Mouse (Mus musculus) olfactory bulb, adult 2 months (tissue): ENCODE results near the gene Lcat. TPM values are rescaled to one million over a fixed set of nuclear protein-coding genes. Genes with fewer than 3 reads are reported as not detected.

Source experiments
- H3K27ac ChIP-seq: fragments of 200-500 bp; 2 replicates; pipeline ENCODE4 v1.5.1; 2012; ENCODE audit warnings: low read depth, low read length; ENCODE audit not compliant: insufficient read depth
- H3K4me1 ChIP-seq: fragments of 200-500 bp; 2 replicates; pipeline ENCODE4 v1.6.1; 2012; ENCODE audit warnings: low read length; ENCODE audit not compliant: control insufficient read depth, insufficient read depth
- H3K4me3 ChIP-seq: fragments of 200-500 bp; 2 replicates; pipeline ENCODE4 v1.5.1; 2012; ENCODE audit warnings: mild to moderate bottlenecking, low read depth, low read length, moderate library complexity; ENCODE audit not compliant: insufficient read depth
- CTCF ChIP-seq: fragments of 200-500 bp; IDR thresholded peaks from 2 replicates; pipeline ENCODE4 v1.5.1; 2012; ENCODE audit warnings: low read depth, mild to moderate bottlenecking, low read length, moderate library complexity; ENCODE audit not compliant: insufficient read depth
- POLR2A ChIP-seq: fragments of 200-500 bp; IDR thresholded peaks from 2 replicates; pipeline ENCODE4 v1.6.1; 2012; ENCODE audit warnings: mild to moderate bottlenecking, low read depth, low read length, moderate library complexity; ENCODE audit not compliant: insufficient read depth
- WGBS: fragments of 180-500 bp; shearing (Covaris S2); methylation state at CpG from one replicate; pipeline ENCODE4 v1.1.7; 2018; 5-methylcytosine and 5-hydroxymethylcytosine counted together
- polyA plus RNA-seq: library from polyadenylated mRNA; stranded (reverse); fragments of >200 nt; gene quantifications from 2 replicates; pipeline ENCODE4 v1.2.4, GENCODE M21; 2012; ENCODE audit warnings: low replicate concordance; ENCODE audit not compliant: missing spikeins, insufficient read depth, insufficient read length

Lcat gene
- polyA plus RNA-seq, 1 experiment = not detected

GRCm38 (mm10) chr8:105933762-105934161 lies 9.4 kb downstream of the Lcat start, which contains the start of gene Ctrl:
Ctrl (minus strand) TSS chr8:105933862.
- TF ChIP-seq CTCF = no peak
- no peak for TF ChIP-seq POLR2A
- Histone ChIP-seq H3K4me3 (no peak within 1 kb of the TSS), H3K27ac (no peak within 1 kb of the TSS), H3K4me1 (peaks cover 17% of the 10 kb centered on the region)
- 93% methylated on average over 2 of the region's 2 CpGs for WGBS

GRCm38 (mm10) chr8:105932525-105932924 lies 10.7 kb downstream of the Lcat start:
- no peak for TF ChIP-seq POLR2A
- TF ChIP-seq CTCF = no peak
- 92% methylated on average over 11 of the region's 11 CpGs for WGBS

GRCm38 (mm10) chr8:105931271-105931670 lies 11.9 kb downstream of the Lcat start:
- H3K4me1 ChIP-seq = peaks cover 13% of the 10 kb centered on the region
- no peak overlapping the region for H3K27ac ChIP-seq
- WGBS = 92% methylated on average over 3 of the region's 3 CpGs
- H3K4me3 ChIP-seq = no peak overlapping the region
- TF ChIP-seq CTCF (no peak), POLR2A (no peak)

More at GRCm38 (mm10) chr8:105932525-105932924, 10.7 kb downstream of the Lcat start:
- Histone ChIP-seq H3K27ac (no peak overlapping the region), H3K4me1 (peaks cover 17% of the 10 kb centered on the region), H3K4me3 (no peak overlapping the region)

GRCm38 (mm10) chr8:105930602-105931001 lies 12.6 kb downstream of the Lcat start:
- H3K4me1 ChIP-seq = peaks cover 8% of the 10 kb centered on the region
- WGBS = 14% methylated on average over 8 of the region's 8 CpGs
- H3K4me3 ChIP-seq = no peak overlapping the region
- no peak overlapping the region for H3K27ac ChIP-seq
- no peak for TF ChIP-seq POLR2A
- TF ChIP-seq CTCF = peak; percentile 83

DNA sequence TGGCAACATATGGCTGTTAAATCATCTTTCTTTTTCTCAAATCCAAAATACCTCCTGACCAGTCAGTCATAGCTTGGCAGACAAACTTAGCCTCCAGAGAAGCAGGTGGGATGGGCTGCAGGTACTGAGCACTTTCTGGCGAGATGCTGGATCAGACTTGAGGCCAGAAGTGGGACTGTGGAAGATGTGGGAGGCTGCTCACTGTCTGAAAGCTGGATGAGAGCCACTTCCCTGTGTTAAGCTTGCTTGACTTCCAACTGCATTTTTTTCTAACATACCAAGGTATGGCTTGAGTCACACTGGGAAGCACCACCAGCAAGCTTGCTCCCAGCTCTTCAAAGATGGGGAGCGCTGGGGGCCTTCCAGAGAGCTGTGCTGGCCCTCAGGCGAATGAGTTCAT lies 18.1 kb downstream of the Lcat start:
- peaks cover 9% of the 10 kb centered on the region for H3K4me1 ChIP-seq
- H3K27ac ChIP-seq = no peak overlapping the region
- 56% methylated on average over 3 of the region's 3 CpGs for whole genome bisulfite sequencing
- H3K4me3 ChIP-seq = no peak overlapping the region
- TF ChIP-seq CTCF = no peak
- no peak for TF ChIP-seq POLR2A

DNA sequence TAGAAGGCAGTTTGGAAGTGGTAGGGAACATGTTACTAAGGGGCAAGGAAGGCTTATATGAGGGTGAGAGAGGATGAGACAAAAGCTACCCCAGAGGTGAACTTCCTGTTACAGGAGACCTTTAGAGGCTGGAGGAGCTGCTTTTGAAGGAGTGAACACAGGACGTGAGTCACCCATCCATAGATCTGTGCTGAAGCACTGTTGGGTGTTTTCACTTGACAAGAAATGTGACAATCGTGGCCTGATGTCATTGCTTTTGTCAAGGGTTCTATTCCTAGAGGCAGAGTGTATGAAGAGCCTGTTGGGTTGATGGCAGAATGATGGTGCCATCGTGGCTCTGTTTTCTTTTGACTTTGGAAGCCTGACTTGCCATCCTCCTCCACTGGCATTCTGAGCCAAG lies 23.8 kb downstream of the Lcat start:
- H3K27ac ChIP-seq = no peak overlapping the region
- TF ChIP-seq CTCF (no peak), POLR2A (no peak)
- H3K4me3 ChIP-seq = no peak overlapping the region
- 69% methylated on average over 3 of the region's 3 CpGs for WGBS
- peaks cover 11% of the 10 kb centered on the region for H3K4me1 ChIP-seq

DNA sequence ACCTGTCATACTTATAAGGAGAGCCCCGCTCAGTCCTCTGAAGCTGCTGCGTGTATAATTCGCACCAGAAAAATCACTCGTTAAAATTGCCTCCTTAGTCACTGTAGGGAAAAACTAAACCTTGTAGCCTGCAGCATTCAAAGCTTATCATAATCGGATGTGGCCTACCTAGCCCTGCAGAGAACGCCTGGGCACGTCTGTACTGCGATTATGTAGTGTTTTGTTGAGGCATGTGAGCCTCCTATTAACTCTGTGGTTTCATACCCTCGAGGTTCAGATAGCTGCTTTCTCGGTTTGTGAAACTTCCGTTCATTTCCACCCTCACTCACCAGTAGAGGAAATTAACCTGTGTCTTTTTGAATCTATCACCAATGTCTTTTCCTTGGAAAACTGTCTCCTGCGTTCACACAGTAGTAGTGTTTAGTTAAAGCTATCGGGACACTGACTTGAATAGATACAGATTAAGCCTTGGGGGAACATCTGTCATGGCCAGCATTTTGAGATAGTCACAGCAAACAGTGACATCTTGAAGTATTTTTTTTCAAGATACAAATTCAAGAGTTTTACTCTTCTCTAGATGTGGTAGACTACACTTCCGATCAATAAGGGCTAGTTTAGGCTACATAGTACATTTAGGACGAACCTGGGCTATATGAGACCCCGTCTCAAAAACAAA lies 42.1 kb downstream of the Lcat start:
- Histone ChIP-seq H3K4me3 (peak overlapping the region; percentile 97), H3K4me1 (no peaks in the 10 kb centered on the region; the same call in 1 of the 2 replicates), H3K27ac (0 out of 2 replicates have a peak overlapping the region, but pooled peaks have one; percentile 85)
- TF ChIP-seq POLR2A (no peak), CTCF (no peak)
- 28% methylated on average over 16 of the region's 16 CpGs for WGBS

- H3K27ac ChIP-seq = peak within 1 kb of the TSS; percentile 85
These were observed 42.8 kb downstream of the Lcat start, which contains the start of gene Pskh1 for GRCm38 (mm10) chr8:105900180-105900940. Pskh1 (plus strand) TSS chr8:105900441.

More at GRCm38 (mm10) chr8:105900180-105900940, 42.8 kb downstream of the Lcat start, which contains the start of gene Pskh1:
- under 1% methylated on average over 68 of the region's 68 CpGs for WGBS
- TF ChIP-seq POLR2A = peak; percentile 84
- TF ChIP-seq CTCF = no peak
- Histone ChIP-seq H3K4me3 (peak within 1 kb of the TSS; percentile 97), H3K4me1 (no peaks in the 10 kb centered on the region; the same call in 1 of the 2 replicates)
